Mouse (Mus musculus): Measurements from ENCODE around the gene Srcin1.

Gene Srcin1

DNA sequence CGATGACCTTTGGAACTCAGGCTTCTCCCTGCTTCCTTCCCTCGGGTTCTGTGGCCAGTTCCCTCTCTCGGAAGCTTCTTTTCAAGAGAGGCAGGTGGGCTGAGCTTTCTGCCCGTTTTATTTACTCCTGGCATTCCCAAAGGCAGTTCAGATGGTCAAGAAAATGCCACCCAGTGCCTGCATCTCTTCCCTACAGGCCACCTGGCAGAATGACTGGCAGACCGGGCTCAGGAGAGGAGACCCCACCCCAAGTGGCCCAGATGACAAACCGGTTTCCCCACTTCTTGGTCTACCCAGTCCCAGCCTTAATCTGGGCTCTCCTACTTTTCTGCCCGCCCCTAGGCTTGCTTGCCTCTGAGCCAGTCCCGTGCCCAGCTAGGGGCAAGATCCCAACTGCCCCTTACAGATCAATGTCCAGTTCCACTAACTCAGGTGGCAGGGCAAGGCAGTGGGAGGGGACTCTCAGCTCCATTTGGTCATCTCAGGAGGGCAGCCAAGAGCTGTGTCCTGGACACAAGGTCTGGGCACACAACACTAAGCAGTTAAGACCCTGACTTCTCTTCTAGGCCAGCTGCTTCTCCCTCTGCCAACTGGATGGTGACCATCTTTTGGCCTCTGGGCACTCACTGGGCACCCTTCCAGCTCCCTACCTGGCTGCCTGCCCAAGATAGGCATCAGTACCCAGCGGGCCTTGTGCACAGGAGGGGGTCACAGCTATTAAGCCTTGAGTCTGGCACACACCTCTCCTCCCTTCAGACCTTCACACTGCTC is at the start of gene Srcin1:
Gene Srcin1, minus strand, starts transcription at position 51 of the 771 bp plus-strand sequence.
- peak; percentile 73 to 75 for DNase-seq

DNA sequence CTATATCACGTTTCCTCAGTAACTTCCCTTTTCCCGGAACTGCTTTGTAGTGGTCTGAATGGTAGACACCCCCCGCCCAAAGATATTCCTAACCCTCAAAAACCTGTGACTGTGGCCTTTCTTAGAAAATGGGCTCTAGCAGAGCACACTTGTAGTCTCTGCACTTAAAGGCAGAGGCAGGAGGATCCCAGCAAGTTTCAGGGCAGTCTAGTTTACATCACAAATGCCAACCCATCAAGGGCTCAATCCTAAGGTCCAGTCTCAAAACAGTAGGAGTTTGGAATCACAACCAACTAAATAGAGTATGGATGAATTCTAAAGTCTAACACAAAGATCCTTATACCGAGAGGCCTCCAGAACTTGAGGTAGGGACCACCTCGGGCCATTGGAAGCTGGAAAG is 49.6 kb upstream of the Srcin1 start:
- DNase-seq = no peak

DNA sequence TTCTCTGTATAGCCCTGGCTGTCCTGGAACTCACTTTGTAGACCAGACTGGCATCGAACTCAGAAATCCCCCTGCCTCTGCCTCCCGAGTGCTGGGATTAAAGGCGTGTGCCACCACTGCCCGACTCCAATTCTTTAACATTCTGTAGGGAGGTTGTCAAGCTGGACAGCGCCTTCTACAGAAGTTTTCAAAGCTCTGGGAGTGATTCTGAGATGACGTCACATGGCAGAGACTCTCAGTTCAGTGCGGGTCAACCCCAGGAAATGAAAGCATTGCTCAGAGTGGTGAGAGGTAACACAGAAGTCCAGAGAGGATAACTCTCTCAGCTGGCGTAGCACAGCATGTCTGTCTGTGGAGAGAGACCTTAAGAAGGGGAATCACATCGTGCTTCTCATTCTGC is 47.2 kb upstream of the Srcin1 start:
- no peak for DNase-seq

DNA sequence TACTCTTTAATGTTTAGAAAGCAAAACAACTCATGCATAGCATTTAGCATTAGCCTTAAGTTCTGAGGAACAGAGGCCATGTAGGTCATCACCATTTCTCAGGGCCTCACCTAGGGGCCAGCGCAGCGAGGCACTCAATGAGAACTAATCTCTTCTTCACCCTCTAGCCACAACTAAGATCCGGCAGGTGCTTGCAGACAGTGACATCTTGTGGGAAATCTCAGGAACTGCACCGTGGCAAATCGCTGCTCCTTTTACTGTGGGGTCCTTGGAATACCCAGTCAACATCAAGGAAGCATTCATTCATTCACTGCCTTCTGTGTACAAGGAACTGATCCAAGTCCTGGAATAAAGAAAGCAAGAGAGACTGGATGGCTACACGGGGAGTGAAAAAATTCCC is 46.5 kb upstream of the Srcin1 start:
- peak; percentile 72 to 81 for DNase-seq

DNA sequence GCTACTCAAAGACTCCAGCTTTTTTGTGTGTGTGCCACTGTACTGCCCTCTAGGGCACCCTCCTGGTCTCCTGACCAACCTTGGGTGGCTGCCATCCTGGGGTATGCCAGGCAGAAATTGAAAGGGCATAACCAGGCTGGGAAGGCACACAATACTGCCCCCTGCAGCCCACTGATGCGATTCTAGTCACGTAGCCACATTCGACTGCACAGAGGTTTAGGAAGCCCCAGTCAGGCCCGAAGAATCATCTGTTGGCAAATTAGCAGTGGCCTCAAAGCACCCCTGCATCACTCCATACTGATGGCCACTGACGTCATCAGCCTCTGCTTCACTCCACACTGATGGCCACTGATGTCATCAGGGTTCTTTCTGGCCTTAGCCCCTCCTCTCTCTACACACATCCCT is 43.4 kb upstream of the Srcin1 start:
- peak; percentile 77 to 85 for DNase-seq

DNA sequence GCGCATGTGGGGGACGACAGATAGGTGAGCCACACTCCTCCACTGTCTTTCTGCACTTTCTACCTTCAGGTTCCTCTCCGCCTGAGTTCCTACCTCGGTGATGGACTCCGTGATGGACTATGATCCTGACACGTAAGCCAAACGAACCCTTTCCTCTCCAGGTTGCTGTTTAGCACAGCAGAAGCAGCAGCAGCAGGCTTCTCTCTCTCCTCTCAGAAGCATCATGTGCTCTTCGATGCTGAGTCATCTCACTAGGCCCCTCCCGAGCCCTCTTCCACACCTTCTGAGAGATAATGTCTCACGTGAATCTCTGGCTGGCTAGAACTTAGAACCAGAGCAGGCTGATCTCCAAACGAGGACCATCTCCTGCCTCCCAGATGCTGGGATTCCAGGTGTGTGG is 42.4 kb upstream of the Srcin1 start:
- DNase-seq = no peak

DNA sequence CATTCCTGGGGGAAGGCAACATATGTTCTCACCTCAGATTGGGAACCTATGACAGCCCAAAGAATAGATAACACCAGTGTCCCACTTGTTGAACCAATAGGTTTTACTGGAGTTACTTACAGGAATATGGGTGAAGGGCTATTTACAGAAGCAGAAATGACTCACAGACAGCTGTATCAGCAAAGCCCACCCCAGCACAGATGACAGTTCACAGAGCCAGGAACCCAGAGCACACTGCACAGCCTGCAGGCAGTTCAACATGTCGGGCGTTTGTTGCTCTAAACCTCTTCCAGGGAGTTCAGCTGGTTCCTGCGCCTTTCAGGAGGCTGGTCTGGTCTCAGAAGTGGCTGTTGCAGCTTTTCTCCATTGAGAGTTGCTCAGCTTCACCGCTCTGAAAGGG is 39.3 kb upstream of the Srcin1 start:
- DNase-seq = no peak

DNA sequence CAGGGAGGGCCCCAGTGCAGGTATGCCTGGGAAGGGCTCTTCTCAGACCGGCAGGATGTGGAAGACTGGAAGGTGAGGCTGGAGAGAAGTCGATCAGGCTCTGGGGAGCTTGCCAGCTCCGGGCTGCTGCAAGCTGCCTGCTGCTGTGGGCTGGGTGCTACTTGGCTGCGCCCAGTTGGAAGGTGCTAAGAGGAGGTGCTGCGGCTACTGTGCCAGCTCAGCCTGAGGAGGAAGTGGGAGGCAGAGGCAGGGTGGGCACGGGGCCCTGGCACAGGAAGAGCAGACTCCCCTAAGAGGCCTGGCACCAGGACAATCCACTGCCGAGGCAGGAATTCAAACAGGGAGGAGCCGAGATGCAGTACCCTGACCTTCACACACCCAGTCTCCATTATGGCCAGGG is 35.1 kb upstream of the Srcin1 start:
- no peak for DNase-seq

DNA sequence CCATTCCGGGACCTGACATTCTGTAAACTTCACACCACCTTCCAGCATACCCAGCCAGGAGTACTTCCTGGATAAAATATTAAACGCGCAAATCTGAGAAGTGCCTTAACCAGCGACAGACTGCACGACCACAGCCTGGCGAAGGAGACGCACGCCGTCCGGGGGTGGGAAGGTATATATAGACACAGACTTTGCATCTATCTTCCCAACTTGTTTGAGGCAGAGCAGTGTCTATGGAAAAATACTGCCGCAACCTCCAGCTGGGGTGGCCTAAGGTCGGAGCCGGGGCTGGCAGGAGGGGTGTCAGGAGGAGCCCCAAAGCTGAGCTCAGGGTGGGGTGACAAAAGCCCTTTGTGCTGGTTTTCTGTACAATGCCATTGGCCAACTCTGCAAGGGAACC is 33.8 kb upstream of the Srcin1 start:
- no peak for DNase-seq

DNA sequence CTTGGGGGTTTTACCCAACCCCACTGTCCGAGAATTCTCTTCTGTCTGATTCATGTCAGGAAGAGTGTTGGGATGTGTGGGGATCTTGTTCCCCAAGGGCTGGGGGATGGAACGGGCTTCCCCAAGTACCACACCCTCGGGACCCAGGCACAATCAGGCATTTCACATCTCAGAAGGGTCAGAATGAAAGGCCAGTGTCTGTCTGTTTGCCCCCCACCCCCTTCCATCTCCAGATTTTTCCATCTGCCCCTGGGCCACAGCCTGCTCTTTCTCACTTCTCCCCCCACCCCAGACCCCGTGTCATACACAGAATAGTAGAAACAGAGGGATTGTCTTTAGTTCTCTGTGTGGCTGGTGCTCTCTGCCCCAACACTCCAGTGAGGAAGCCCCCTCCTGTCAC is 32.9 kb upstream of the Srcin1 start:
- DNase-seq = no peak

DNA sequence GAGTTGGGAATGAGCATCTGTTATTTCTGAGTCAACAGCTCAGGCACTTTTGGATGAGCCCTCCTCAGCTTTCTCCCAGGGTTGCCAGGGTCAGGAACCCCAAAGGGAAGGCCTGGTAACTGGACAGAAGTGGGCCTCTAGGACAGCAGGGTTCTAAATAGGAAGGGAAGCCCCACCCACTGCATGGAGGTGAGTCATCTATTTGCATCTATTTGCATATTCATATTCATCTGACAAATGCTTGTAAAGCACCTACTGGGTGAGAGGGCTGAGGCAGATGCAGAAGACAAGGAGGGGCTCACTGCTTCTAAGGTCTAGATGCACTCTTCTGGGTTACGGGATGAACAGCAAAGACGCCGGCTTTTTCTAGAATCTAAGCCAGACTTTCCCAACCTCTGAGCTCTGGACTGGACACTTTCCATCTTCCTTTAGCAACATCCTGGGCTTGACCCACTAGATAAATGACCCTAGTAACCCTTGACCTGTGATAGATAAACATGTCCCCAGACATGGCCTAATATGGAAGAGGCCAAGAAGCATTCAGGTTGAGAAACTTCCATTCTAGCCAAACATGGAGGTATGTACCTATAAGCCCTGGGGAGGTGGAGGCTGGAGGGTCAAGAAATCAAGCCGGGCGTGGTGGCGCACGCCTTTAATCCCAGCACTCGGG is 31.2 kb upstream of the Srcin1 start:
- no peak for DNase-seq

DNA sequence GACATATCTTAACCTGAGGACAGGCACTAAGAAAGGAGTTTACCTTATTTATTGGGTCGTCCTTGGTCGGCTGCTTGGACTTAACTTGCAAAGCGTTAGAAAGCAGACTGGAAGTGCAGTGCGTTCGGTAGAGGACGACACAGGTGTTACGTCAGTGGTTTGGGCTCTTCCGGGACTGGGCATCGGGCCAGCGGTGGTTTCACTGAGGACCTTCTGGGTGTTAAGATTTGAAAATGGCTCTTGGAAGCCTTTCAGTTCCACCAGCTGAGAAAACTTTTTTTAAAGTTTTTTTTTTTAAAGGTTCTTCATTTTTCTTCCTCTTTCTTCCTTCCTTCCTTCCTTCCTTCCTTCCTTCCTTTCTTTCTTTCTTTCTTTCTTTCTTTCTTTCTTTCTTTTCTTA is 27.9 kb upstream of the Srcin1 start:
- DNase-seq = no peak

DNA sequence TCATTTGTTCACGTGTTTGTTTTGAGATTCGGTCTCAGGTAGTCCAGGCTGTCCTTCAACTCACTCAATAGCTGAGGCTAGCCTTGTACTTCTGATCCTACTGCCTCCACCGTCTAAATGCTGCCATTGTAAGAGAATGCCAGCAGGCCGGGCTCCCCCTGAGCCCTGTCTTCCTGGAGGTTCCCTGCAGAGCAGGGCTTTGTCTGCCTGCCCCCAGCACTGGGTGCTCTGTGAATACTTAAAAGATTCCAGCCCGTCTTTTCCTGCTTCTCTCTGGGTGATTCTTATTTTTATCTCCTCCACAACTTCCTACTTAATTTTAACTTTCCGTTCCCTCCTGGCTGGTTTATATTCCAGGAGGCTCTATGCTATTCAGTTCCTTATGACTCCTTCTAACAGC is 26.2 kb upstream of the Srcin1 start:
- no peak for DNase-seq

DNA sequence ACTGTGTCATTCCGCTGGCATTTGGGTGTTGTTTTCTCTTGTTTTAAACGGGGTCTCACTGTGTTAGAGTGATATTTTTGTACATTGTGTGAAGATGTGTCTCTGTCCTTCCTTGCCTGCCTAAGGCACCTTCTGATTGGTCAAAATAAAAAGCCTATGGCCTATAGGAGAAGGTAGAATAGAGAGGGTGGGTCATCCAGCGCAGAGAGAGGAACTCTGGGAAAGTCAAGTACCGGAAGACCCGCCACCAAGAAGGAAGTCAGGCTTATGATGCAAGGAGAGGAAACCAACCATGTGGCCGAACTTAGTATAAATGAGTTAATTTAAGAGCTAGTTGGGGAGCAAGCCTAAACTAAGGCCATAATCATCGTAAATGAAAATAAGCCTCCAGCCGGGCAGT is 23.1 kb upstream of the Srcin1 start:
- no peak for DNase-seq

DNA sequence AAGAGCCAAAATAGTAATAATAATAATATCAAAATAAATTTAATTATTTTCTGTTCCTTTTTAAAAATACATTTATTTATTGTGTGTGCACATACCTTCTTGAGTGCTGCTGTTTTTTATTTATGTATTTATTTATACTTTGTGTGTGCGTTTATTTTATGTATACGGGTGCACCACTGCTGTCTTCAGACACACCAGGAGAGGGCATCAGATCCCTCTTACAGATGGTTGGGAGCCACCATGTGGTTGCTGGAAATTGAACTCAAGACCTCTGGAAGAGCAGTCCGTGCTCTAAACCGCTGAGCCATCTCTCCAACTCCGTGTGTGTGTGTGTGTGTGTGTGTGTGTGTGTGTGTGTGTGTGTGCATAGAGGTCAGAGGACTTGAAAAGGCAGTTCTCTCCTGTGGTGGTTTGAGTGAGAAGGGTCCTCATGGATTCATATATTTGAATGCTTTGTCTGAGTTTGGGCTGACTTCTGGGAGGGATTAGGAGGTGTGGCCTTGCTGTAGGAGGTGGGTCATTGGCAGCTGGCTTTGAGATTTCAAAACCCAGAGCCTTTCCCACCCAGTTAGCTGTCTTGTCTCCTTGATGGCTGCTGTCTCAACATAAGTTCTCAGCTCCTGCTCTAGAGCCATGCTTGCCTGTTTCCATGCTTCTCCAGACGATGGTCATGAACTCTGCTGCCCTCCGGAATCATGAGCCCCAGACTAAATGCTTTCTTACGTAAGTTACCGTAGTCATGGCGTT is 22.1 kb upstream of the Srcin1 start:
- no peak for DNase-seq

DNA sequence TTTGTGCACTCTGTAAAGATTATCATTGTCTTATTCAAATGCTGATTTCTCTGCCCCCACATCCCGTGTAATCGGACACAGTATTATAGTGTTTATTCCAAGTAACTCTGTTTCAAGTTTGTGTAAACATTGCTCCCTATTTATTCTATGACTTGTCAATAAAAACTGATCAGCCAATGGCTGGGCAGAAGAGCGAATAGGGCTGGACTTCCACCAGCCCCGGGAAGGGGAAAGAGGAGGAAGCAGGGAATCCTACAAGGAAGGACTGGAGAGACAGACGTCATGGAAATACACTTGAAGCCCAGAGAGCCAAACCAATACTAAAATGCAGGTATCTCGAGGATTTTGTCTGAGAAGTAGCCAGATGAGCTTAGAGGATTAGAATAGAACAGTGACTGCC is 18.1 kb upstream of the Srcin1 start:
- no peak for DNase-seq

DNA sequence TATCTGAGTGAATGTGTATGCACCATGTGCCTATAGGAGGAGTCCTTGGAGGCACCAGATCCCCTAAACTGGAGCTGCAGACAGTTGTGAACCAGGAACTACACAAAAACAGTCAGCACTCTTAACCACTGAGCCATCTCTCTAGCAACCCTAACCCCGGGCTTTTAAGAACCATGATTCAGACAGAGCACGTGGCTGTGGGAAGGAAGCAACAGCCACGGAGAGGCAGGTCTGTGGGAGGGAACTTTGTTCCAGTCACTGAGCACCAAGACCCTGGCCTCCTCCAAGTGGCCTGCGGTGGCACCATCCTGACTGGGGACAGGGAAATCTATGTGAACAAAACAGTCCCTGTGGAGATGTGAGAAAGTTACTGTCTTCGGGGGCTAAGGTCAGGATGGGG is 15.9 kb upstream of the Srcin1 start:
- no peak for DNase-seq

DNA sequence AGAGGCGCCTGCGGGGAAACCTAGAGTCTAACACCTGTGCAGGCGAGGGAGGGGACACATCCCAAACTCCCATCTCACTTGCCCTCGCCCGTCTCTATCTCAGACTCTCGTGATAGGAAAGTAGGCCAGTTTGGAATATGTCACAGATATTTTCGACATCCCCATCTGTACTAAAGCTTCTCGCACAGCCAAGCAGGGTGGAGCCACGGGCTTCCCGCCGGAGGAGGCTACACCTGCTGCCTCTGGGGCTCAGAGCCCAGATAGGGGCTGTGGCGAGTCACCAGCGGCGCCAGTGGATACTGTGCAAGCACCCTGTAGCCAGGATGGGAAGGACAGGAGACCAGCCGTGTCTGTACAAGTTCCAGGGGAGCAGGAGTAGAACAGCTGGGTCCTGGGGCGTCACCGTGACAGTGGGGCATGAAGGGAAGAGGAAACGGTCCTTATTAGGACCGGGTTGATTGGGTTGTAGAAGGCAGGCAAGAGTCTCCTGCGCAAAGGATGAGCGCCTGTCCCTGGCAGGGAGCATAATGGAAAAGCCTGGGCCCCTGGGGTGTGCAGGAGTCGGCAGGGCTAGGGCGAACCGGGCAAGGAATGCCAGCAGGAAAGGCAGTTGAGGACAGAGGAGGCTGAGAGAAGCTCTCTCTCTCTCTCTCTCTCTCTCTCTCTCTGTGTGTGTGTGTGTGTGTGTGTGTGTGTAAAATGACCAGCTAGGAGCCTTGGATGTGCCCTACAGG is 14.4 kb upstream of the Srcin1 start:
- DNase-seq = peak; percentile 41 to 49

DNA sequence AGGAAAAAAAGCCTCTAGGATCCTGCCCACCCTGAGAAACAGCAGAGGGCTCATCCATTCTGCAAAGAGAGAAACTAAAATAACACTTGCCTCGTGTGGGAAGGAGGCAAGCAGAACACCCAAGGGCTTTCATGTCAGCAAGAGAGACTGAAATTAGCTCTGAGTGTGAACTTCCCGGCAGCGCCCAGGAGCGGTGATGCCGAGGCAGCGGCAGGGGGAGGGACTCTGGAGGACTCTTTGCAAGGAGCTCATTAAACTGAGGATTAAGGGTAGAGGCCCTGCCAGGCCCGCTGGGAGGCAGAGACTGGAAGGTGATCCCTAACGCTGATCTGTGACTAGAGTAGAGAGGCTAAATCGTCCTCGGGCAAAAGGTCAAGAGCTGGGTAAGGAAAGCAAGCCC is 13.2 kb upstream of the Srcin1 start:
- no peak for DNase-seq

DNA sequence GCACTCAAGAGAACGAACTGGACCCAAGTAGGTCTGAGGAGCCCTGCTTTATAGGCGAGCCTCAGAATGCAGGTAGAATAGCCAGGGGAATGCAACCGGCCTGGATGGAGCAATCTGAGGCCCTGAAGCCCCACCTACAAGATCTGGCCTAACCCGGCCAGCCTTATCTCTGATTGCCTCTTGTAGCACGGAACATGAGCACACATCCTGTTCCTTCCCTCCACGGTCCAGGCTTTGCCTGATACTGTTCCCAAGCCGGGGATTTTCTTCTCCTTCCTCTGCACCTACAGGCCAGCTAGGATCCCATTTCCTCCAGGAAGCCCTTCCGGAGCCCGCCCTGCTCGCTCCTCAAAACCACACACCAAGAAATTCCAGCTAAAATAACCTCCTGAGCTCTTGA is 9.9 kb upstream of the Srcin1 start:
- DNase-seq = no peak

DNA sequence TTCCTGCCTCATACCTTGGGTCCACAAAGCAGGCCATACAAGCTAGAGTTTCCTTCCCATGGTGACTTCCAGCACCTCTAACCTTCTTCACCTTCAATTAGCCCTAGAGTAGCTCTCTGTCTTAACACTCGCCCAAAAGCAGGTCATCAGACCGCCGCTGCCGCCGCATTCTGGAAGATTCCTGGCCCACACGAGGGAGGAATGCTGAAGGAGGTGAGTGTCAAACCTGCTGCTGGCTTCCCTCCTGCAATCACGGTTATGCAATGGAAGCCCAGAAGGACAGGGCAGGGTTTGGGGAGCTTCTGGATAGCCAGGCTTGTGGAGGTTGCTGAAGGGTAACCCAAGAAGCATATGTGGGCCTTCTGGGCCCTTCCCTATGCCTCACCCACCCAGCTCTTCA is 8.5 kb upstream of the Srcin1 start:
- DNase-seq = no peak

DNA sequence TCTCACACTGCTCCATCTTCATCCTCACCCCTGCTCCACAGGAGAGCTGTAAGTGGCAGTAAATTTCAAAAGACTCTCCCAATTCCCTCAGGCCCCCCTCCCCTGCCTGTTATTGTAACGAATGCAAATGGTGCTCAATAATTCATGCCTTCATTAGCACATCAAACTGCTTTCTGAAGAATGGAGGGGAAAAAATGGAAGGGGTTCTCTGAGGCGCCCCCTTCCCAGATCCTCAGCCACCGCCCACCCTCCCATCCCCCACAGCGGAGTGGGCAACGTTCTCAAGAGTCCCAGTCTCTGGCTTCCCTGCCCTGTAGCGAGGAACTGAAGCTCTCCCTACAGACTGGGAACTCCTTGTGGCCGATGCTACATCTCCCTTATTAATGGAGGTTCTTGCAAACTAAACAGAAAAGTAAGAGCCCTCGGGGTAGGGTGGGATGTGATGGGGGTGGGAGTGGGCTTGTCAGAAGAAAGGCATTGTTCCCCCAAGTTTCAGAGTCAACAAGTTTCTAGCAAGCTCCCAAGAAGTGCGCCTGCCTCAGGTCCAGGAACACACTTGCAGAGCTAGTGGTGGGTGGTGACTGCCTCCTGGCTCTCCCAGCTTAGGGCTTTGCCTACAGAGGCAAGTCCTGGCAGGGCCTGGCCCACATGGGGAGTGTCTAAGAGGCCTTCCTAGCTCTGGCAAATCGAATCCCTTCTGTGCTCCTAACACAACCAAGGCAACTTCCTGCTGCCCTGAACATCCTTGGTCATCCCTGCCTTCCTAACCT is 3.3 kb upstream of the Srcin1 start:
- no peak for DNase-seq
